Mouse (Mus musculus) lung, adult 18-20 months (tissue): Measurements from ENCODE around the gene Dusp5.

ENCODE experiments used
- DNase-seq, 2 experiments: peaks; one replicate each; pipeline ENCODE4 v3.0.0; 2022; ENCODE audit warnings: mixed read lengths in 2 of 2

The Dusp5 gene

DNA sequence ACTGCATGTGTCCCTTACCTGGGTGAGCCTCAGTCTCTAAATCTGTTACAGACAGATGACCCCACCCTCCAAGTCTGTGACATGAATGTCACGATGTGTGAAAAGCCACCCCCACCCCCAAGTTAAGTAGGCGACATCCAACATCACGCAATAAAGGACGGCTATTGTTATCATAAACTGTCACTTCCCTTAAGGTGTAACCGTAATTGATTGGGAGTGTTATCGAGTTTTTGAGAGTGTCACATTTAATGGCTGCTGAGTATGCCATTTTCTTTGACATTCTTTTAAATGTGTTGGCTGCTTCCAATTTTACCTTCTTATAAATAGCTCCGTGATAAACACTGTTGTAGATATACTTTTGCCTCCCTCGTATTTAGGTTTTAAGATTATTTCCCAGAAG is 9.4 kb upstream of the Dusp5 start:
- DNase-seq, result no peak

DNA sequence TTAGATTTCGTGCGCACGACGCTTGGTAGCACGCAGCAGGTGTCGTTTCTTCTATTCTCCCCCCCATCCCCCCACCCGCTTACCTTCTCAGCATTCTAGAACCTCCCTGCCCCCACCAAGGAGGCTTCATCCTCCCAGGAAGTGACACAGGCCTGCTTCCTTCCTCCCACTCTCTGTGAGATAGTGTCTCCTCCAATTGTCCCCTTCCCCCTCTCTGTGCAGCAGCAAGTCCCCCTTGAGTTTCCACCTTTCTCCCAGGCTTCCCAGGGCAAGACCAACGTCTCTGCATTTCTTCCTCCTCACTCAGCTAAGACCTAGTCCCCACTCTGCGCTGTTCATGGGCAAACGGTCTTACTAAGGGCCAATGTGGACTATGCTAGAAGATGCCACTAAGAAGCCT is 8.9 kb upstream of the Dusp5 start:
- DNase-seq, result no peak

DNA sequence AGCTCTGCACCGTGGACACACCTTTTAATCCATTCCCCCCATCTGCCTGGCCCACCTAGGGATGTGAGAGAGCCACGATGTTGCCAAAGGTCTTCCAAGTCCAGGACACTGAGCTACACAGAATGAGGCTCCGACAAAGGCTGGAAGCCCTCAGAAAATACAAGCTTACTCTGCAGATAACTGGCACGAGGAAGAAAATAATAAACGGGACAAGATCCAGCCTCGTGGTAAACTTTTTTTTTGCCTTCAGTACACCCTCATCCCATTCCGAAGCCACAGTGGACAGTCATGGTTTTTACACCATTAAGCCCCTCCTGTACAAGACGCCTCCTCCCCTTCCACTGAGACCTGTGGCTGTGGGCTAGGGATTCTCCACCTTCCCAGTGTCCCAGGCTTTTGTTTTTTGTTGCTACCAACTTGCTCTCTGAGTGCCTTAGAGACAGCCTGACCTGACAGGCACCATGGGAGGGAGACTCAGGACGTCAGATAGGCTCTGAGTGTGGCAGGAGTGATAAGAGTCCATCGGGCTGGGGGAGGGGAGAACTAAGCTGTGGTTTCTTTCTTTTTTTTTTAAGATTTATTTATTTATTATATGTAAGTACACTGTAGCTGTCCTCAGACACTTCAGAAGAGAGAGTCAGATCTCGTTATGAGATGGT is 7.6 kb upstream of the Dusp5 start:
- no peak for DNase-seq

DNA sequence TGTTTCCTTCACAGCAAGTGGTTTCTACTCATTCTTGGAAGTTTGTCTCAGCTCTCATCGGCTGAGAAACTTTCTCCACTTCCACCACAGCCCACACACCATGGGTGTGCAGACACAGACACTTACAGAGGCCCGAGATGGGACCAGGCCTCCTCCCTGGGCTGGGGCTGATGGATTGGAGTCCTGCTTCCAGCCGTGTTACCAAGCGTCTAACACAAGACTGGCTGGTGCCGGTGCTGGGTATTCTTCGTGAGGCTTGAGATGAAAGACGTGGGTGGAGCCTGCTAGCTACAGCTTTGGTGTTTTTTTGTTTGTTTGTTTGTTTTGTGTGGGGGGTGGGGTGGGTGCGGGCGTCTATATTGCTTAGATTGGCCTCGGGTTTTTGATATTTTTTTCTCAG is 1.4 kb upstream of the Dusp5 start:
- no peak for DNase-seq

DNA sequence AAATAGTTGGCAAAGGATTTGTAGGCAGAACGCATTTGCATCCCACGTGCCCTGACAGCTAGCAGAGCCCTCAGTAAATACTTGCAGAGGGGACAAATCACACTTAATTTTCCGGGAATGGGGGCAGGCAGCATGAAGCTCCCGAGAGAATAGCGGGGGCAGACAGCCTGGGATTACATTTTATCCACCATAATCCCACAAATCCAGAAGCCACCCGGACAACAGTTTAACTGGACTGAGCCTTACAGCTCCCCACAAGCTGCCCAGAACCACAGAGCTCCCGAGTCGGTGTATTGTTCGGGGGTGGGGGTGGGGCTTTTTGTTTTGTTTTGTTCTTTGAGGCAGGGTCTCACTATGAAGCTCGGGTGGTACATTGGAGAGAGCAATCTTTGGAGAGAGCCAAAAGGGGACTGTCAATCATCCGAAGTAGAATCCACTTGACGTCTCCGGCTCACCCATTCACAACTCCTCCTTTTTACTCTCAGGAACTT is 733 bp upstream of the Dusp5 start:
- no peak for DNase-seq

DNA sequence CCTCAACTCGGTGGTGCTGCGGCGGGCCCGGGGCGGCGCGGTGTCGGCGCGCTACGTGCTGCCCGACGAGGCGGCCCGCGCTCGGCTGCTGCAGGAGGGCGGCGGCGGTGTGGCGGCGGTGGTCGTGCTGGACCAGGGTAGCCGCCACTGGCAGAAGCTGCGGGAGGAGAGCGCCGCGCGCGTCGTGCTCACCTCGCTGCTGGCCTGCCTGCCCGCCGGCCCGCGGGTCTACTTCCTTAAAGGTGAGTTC is 471 bp downstream of the Dusp5 start:
- DNase-seq, result no peak

DNA sequence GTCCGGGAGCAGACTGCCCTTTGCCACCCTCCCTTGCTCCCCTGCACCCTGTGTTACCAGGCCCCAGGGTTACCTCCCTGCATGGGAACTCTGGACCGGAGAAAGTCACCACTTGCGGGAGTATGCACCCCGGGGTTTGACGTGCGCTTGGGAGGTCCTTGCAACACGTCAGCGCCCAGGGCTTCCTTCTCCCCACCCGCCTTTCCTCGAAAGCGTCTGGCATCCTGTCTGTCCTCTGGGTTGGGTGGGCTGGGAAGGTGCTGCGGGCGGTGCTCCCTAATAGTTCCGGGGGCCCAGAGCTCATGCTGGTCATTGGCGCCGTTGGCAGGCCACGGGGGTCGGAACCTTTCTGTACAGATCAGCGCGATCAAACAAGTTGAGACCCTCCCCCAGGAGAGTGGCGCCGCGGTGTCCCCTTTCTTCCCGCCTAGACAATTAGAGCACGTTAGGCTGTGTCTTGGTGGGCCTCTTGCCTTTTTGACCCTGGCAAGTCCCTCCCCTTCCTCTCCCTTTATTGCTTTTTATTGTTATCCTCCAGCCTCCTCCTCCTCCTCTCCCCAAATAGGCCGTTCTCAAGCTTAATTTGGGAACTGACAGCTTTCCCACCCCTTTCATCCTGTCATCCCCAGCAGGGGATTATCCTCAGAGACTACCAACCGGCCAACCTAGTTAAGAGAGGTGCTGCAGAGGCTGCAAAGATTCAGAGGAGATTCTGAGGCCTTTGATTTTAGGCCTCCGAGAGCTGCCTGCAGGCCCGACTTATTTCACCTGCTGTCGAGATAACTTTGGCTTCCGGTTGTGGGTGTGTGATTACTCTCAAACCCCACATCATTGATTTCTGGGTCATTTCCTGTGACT is 1.0 kb downstream of the Dusp5 start:
- peak; percentile 56 to 57 for DNase-seq

DNA sequence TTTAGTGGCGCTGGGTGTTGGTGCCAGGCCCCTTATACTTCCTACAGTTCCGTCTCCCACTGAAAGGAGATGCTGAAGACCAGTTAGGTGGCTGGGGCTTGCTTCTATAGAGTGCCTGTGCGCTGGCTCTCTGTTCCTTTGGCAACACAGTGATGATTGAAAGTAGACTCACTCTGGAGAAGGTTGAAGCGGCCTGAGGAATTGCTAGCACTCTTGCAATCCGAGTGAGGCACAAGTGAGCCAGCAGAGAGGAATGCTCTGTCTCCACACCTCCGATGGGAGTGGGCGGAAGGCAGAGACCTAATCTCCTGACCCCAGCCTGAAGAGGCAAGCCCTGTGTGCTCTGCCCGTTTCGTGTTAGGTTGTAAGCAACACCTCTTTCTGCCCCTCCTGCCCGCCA is 2.5 kb downstream of the Dusp5 start:
- DNase-seq, result peak in 1 of 2 experiments; percentile 23

DNA sequence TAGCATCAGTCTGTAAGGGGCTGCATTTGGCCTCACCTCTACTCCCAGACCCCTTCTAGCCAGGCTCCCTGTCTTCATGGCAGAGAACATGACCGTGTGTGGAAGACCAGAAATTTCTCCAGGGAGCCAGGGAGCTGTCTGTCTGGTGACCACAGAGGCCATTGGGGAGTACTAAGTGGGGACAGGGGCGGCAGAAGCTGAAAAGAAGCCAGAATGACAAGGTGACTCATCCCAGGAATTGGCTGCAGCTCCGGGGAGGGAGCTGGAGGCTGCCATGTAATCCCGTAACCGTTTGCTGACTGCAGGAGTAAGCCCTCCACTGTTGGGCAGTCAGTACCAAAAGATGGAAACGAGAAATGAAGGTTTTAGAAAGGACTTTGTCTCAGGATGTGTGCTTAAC is 3.1 kb downstream of the Dusp5 start:
- DNase-seq, result no peak

DNA sequence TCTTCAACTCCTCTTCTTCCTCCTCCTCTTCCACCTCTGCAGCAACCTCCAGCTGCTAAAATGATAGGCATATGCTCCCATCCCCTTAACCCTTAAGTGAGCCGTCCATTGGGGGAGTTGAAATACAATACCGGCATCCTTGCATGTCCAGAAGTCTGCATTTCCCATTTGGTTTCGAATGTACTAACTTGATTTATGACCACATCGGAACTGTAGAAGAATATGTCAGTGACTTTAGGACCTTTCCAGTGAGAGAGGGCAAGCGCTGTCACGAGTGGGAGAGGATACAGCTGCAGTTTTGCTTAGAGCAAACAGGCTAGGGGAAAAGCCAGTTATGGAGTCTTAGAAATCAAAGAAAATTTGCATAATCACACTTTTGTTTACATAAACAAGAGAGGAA is 3.8 kb downstream of the Dusp5 start:
- no peak for DNase-seq

DNA sequence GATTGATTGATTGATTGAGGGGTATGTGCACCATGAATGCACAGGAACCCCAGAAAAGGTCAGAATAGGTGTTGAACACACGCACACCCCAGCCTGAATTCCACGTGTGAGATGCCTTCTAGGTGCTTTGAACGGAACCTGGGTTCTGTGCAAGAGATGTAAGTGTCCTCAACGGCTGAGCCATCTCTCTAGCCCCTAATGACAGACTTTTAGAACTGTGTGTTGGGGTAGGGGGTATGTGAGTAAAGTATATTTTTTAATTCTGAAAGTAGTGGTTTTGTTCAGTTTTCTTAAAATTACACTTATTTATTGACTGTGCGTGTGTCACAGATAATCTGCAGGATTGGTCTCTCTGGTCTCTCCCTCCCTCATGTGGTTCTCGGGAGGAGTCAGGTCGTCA is 4.3 kb downstream of the Dusp5 start:
- DNase-seq, result no peak

DNA sequence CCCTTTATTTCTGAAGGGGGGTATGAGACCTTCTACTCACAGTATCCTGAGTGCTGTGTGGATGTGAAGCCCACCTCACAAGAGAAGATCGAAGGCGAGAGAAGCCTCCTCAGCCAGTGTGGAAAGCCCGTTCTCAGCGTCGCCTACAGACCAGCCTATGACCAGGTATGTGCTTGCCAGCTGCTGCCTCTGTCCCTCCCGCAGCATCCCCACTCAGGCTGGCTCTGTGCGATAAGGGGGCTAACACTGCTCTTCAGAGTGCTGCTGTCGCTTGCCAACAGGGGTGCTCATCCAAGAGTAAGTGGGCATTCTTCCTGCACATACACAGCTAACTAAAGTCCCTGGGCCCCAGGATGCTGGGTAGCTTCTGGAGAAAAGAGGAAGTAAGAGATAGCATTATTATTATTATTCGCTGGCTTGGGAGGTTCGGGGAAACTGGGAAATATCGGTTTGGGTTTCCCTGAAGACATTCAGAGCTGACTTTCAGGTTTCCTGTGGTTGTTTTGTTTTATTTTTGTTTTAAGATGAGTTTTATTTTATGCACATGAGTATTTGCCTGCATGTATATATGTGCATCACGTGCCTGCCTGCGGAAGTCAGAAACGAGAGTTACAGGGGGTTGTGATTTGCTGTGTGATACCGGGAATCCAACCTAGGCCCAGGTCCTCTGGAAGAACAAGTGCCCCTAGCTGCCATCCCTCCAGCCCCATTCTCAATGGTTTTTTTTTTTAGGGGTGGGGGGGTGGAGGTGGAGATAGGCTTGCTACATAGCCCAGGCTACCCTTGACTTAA is 5.1 kb downstream of the Dusp5 start:
- no peak for DNase-seq

DNA sequence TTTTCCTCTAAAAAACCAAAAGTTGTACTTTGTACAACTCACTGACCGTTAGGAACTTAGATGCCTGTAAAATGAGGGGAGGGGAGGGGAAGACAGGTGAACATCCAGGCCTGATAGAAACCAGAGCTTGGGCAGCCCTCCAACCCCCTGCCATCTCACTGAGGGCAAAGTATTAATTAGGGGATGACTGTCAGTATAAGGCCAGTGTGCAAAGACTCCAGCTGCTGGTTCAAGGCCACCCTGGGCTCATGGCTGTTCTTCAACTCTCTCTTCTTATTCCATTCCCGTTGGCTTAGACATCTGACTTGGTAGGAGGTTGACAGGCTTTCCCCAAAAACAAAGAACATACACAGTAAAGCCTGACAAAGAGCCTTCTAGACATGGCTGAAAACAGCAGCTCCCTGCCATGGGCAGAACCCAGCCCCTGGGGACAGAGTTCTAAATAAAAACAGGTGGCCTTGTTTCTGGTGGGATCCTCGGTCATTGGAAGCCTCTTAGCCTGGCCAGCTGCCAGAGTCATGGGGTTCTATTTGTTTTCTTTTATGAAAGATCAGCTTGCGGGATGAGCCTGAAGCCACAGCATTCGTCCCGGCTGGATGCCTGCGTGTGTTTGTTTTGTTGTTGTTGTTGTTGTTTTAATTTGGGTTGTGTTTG is 6.0 kb downstream of the Dusp5 start:
- DNase-seq, result no peak

DNA sequence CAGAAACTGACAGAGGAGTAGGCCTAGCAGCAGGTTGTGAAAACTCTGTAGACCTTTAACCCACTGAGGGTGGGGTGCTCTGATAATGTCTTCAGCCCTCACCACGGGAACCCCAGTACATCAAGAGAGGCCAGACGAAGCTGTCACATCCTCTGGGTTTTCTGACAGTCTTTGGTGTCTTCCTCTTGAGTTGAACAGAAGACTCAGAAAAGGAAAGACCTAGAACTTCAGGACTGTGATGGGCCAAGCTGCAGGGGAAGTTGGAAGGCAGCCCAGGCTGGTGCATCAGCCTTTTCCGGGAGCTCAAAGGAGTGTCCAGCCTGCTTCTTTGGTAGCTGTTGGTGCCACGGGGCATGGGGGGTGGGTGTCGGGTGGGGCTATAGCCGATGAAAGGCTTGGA is 6.5 kb downstream of the Dusp5 start:
- DNase-seq, result peak; percentile 33

DNA sequence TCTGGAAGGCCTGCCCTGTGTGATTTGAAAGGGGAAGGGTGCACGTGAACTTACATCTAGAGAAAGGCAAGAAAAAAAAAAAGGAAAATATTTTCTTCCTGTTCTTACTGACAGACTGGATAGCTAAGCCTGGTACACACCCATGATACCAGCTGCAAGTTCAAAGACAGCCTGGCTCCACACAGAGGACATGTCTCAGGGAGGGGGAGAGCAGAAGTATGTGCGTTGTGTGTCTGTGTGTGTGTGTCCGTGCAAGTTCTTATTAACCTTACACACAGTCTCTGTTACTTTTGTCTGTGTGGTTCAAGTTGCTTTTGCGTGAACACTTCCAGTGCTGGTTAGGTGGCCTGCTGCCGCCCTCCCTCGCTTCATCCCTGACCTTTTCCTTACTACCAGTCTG is 7.3 kb downstream of the Dusp5 start:
- no peak for DNase-seq

DNA sequence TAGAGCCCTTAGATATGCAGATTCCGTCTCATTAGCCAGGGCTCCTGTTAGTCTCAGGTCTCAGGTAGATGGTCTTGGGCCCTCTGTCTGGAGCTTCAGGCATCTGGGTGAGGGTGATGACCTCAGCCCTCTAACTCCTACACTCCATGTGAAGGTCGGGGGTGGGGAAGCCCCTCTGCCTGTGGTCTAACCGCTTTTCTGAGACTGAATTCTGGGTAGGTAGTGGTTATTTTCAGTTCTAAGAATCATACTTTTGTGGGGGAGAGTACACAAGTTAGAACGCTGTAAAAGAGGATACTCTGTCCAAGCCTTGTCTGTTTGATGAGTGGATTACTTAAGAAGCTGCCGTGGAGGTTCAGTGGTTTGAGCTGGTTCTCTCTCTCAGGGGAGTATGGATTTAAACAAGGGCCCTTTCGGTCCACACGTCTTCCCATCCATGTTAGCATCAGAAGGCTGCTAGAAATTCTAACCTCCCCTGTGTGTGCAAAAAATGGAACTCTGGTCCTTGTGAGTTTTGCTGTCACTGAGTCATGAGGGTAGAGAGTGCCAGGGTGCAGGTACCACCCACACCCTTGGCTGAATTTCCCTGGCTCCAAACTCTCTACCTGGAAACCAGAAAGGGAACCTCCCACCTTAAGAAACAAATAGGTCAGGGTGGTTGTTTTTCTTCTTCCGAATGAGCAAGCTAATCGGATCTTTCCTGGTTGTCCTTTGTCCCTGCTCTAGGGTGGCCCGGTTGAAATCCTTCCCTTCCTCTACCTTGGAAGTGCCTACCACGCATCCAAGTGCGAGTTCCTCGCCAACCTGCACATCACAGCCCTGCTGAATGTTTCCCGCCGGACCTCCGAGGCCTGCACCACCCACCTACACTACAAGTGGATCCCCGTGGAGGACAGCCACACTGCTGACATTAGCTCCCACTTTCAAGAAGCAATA is 8.1 kb downstream of the Dusp5 start:
- no peak for DNase-seq

DNA sequence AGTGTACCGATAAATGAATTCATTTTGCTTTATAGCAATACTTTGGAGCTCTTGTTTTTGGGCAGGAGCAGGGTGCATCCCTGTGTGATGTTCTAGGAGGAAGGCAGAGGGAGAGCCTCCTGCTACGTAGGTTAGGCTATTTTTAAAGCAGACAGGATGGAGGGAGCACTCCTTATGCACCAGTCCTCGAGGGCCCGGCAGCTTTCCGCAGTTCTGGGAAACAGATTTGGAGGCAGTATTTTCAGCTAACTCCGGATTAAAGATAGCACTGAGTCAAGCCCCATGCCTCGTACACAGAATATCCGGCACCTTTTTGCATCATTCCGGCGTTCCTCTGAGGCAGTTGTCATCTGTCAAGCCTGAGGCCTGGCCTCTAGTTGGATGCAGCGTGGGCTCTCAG is 9.1 kb downstream of the Dusp5 start:
- DNase-seq, result no peak

DNA sequence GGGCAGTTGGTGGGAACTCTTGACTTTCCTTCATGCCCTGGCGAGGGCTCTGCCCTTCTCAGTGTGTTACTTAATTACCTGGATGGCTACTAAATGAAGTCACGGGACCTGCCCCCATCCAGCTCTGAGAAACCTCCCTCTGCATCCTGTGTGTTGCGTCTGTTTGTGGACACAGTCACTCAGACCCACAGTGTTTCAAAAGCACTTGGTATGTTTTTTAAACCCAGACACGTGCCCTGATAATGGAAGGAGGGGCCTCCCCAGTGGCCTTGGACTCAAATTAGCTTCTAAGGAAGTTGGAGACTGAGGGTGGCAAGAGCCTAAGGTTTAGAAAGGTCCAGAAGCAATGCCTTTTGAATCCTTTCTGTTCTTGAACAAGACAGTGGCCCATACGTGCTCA is 9.9 kb downstream of the Dusp5 start:
- peak; percentile 64 to 75 for DNase-seq

DNA sequence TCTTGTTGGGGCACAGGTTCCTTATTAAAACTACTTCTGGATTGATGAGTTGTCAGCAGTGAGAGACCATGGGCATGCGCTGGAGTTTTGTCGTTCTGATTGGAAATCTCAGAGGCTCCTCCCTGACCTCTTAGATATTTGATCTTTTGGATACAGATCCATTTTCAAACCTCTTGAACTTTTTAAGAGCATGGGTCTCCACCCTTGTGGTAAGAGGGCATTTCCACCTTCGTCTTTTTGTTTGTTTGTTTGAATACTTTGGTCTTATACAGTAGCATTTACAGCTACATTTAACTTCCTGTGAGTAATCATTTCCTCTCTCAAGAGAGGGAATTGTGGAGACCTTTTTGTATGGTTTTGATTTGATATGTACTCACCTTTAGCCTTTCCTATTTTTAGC is 10.4 kb downstream of the Dusp5 start:
- no peak for DNase-seq

DNA sequence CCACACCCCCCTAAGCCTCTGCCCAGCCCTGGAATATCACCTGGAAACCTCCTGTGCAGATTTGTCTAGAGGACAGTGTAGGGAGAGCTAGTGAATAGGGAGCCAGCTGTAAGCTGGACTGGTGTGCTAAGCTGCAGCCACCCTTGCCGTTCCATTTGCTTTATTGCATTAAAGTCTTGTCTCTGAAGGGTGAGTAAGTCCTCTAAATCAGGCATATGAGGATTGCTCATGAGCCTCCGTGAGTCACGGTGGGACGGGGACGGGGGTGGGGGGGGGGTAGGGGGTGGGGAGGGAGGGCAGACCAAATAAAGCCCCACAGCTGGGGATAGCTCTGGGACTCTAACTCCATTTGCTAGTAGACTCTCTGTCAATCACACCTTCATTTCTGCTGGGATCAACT is 14.7 kb downstream of the Dusp5 start:
- no peak for DNase-seq

DNA sequence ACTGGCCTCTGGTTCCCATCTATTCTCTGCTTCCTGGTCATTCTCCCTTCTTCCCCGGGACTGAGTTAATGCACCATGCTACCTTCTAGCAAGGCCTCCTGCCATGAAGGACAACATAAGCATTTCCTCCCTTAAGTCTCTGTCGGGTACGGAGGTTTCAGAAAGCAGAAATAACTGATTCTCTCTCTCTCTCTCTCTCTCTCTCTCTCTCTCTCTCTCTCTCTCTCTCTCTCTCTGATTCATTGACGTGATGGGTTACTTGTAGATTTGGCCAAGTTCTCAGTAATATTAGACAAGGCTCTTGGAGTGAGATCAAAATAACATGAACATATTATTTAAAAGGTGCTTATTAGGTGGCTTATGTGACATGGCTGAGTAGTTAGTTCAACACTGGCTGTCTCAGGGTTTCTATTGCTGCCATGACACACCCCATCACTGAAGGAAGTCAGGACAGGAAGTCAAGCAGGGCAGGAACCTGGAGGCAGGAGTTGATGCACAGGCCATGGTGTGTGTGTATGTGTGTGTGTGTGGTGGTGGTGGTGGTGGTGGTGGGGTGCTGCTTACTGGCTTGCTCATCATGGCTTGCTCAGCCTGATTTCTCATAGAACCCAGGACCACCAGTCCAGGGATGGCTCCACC is 16.1 kb downstream of the Dusp5 start:
- no peak for DNase-seq

DNA sequence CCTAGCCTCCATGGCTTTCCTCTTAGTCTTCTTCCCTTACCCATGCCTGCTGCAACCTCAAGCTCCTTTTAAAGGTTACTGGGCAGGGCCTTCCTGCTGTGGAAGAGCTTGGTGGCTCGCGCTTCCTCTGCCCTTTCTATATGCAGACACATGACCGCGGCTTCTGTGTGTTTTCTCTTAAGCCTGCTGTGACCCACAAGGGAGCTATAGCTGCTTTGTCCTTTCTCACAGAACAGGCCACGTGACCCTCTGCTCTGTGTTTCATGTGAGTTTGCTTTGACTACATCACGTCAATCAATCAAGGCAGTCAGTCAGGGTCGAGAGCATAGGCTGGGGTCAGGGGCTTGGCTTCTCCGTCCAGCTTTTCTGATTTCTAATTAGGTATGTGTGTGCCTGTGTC is 18.7 kb downstream of the Dusp5 start:
- DNase-seq, result no peak
